Comparison of ENCODE assay signal across 9 mouse cellular contexts in the genomic region with DNA sequence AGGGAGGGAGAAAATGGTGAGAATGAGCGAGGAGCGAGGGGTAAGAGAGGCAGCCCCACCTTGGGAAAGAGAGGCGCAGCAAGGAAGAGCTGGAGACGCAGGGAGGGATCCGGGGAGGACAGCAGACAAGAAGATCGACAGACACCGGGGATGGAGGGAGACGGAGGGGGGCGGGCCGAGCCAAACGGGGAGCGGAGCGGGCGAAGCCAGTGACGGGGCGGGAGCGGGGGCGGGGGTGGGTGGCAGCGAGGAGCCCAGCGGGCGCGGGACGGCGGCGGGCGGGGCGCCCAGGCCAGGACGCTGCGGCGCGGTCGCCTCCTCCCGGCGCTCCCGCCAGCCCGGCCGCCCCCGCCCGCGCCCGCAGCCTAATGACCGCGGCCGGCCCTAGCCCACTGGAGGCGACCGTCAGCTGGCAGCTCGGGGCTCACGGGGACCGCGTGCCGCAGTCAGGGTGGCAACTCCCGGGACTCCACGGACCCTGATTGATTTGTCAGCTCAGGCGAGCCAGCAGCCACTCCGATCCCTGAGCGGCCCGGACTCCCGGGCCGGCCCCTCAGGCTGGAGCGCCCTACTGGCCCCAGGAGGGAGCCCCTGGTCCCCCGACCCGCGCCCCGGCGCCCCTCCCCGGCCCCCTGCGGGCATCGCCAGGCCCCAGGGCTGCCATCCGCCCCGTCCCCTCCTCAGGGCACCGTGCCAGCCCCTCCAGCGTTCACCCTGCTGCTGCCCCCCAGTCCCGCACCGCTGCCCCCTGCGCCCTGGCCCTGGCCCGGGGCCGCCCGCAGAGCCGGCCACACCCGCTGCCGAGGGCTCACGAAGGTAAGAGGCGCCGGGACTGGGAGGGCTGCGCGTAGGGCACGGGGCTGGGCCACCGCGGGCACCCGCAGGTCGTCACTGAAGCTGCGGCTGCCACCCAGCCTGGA. TPM values are rescaled to one million over a fixed set of nuclear protein-coding genes. Genes with fewer than 3 reads are reported as not detected.
DNase-seq lines count a peak whose midpoint lies in the region; ATAC-seq and TF ChIP-seq lines count a peak whose summit lies in the region.
"Had no signal": no experiment of that assay in that cellular context is flagged by ENCODE, and none has a peak within 500 bp of the region (broad histone marks: within the 10 kb centered on the region; RNA-seq: fewer than 3 reads in every experiment).

Gene Lhx2, plus strand, starts transcription at position 292 of the 920 bp plus-strand sequence.

- H3K27ac ChIP-seq in lung, postnatal 0 days (ENCODE audit: low read length): no peak within 1 kb of the TSS
- H3K27ac ChIP-seq in heart, embryonic 16.5 days (ENCODE audit: low read length): no peak within 1 kb of the TSS
- H3K27ac ChIP-seq in limb, embryonic 10.5 days: peak within 1 kb of the TSS; percentile 86
- no peak within 1 kb of the TSS for H3K27ac ChIP-seq in neural tube, embryonic 15.5 days (replicated peaks)

- H3K4me3 ChIP-seq in lung, postnatal 0 days (ENCODE audit: low read depth, low read length): peak within 1 kb of the TSS; percentile 41
- peak within 1 kb of the TSS; percentile 57 for H3K4me3 ChIP-seq in heart, embryonic 16.5 days (ENCODE audit: low read length)
- H3K4me3 ChIP-seq in limb, embryonic 10.5 days: peak within 1 kb of the TSS; percentile 65
- H3K4me3 ChIP-seq in neural tube, embryonic 15.5 days (replicated peaks): peak within 1 kb of the TSS; percentile 36

- peak within 1 kb of the TSS; percentile 74 for H3K4me2 ChIP-seq in lung, postnatal 0 days (replicated peaks; ENCODE audit: low read depth, low read length)
- H3K4me2 ChIP-seq in heart, embryonic 16.5 days (ENCODE audit: low read depth, low read length): peak within 1 kb of the TSS; percentile 88
- H3K4me2 ChIP-seq in neural tube, embryonic 15.5 days: peak within 1 kb of the TSS; percentile 71

- peaks cover 5% of the 10 kb centered on the region; the same call in 1 of the 2 replicates for H3K4me1 ChIP-seq in lung, postnatal 0 days (ENCODE audit: insufficient read depth, low read depth, low read length)
- H3K4me1 ChIP-seq in heart, embryonic 16.5 days (ENCODE audit: control insufficient read depth, insufficient read depth, low read length): peaks cover 14% of the 10 kb centered on the region
- H3K4me1 ChIP-seq in limb, embryonic 10.5 days: peaks cover 41% of the 10 kb centered on the region
- peaks cover 10% of the 10 kb centered on the region for H3K4me1 ChIP-seq in neural tube, embryonic 15.5 days

- peak; percentile 25 to 35 for DNase-seq in adrenal gland, postnatal 36 days
- no peak for DNase-seq in adrenal gland, adult 8-10 months
- DNase-seq in lung, postnatal 0 days (ENCODE audit: low spot score): no peak
- no peak for DNase-seq in lung, postnatal 4 days
- peak; percentile 75 for DNase-seq in limb, embryonic 10.5 days (ENCODE audit: low spot score)
- DNase-seq in cerebellum, postnatal 14 days: no peak

- H3K9me3 ChIP-seq in lung, postnatal 0 days (ENCODE audit: low read length): no peaks in the 10 kb centered on the region
- no peaks in the 10 kb centered on the region for H3K9me3 ChIP-seq in heart, embryonic 16.5 days (replicated peaks; ENCODE audit: control insufficient read depth, low read length)
- H3K9me3 ChIP-seq in limb, embryonic 10.5 days (replicated peaks): no peaks in the 10 kb centered on the region
- no peaks in the 10 kb centered on the region for H3K9me3 ChIP-seq in neural tube, embryonic 15.5 days (replicated peaks)

- 2% methylated on average over 39 of the region's 92 CpGs for WGBS in lung, postnatal 0 days
- whole genome bisulfite sequencing in heart, embryonic 16.5 days: under 1% methylated on average over 69 of the region's 92 CpGs
- under 1% methylated on average over 89 of the region's 92 CpGs for WGBS in limb, embryonic 10.5 days
- WGBS in neural tube, embryonic 15.5 days: under 1% methylated on average over 57 of the region's 92 CpGs

- peaks cover 87% of the 10 kb centered on the region for H3K27me3 ChIP-seq in lung, postnatal 0 days (replicated peaks; ENCODE audit: insufficient read depth, low read length)
- peaks cover 88% of the 10 kb centered on the region for H3K27me3 ChIP-seq in heart, embryonic 16.5 days (ENCODE audit: control insufficient read depth, insufficient read depth, low read length)
- H3K27me3 ChIP-seq in limb, embryonic 10.5 days (ENCODE audit: low read depth, poor library complexity, severe bottlenecking): peaks cover 97% of the 10 kb centered on the region
- peaks cover 93% of the 10 kb centered on the region for H3K27me3 ChIP-seq in neural tube, embryonic 15.5 days (replicated peaks)

- no peak for TF ChIP-seq EP300 in lung, postnatal 0 days (IDR thresholded peaks at IDR 0.05)

- no peak for TF ChIP-seq CTCF in lung, postnatal 0 days (IDR thresholded peaks at IDR 0.05)

- no peaks in the 10 kb centered on the region for H3K36me3 ChIP-seq in lung, postnatal 0 days (ENCODE audit: insufficient read depth, low read length)
- H3K36me3 ChIP-seq in heart, embryonic 16.5 days (ENCODE audit: control insufficient read depth, insufficient read depth): no peaks in the 10 kb centered on the region
- H3K36me3 ChIP-seq in limb, embryonic 10.5 days: no peaks in the 10 kb centered on the region
- H3K36me3 ChIP-seq in neural tube, embryonic 15.5 days: no peaks in the 10 kb centered on the region

- no peak within 1 kb of the TSS for H3K9ac ChIP-seq in lung, postnatal 0 days (replicated peaks; ENCODE audit: low read depth)
- peak within 1 kb of the TSS; percentile 38; the same call in 1 of the 2 replicates for H3K9ac ChIP-seq in heart, embryonic 16.5 days (ENCODE audit: low read length)
- no peak within 1 kb of the TSS for H3K9ac ChIP-seq in neural tube, embryonic 15.5 days (replicated peaks)

- ATAC-seq in lung, postnatal 0 days: peak; percentile 54
- no peak for ATAC-seq in heart, embryonic 16.5 days (replicated peaks; ENCODE audit: extremely low read depth, insufficient read depth, low FRiP score)
- ATAC-seq in neural tube, embryonic 15.5 days (ENCODE audit: low FRiP score): peak; percentile 53; the same call in 1 of the 2 replicates

RNA-seq across cellular contexts. Expression of gene Lhx2, which starts in this region (rescaled TPM):
- not detected for total RNA-seq in adrenal gland, postnatal 36 days (2021)
- not detected for total RNA-seq in adrenal gland, adult 8-10 months (2022)
- polyA plus RNA-seq in lung, postnatal 0 days (2015; fragmentation: Nextera tagmentation; extraction: Ambion mirVana): not detected in 2 replicates
- not detected in 2 replicates for polyA plus RNA-seq in heart, embryonic 16.5 days (2015; fragmentation: Nextera tagmentation; extraction: Ambion mirVana)
- 33.7 and 48.4 TPM in 2 replicates for polyA plus RNA-seq in limb, embryonic 10.5 days (2016; fragmentation: Nextera tagmentation; extraction: Ambion mirVana)
- 1.6 and 3.0 TPM in 2 replicates for polyA plus RNA-seq in neural tube, embryonic 15.5 days (2015; fragmentation: Nextera tagmentation; extraction: Ambion mirVana)
- total RNA-seq: heart, adult 18-20 months had no signal

Comparison
In these comparisons a context has a peak if more than half of its experiments do, and no peak if none do; other contexts are left out.
1. Peak in DNase-seq in adrenal gland, postnatal 36 days; RNA of the gene not detected or under 1 TPM.
2. Peak in ATAC-seq, H3K4me3 ChIP-seq and H3K4me2 ChIP-seq in lung, postnatal 0 days; RNA of the gene not detected or under 1 TPM.